Mouse (Mus musculus): ENCODE measurements around the gene Lad1. TPM values are rescaled to one million over a fixed set of nuclear protein-coding genes. Genes with fewer than 3 reads are reported as not detected.

Lad1 gene
- polyA plus RNA-seq, 1 experiment = 314 TPM

- Histone ChIP-seq H3K27ac (ENCODE audit: insufficient read depth, low read depth, low read length) (no peak overlapping the region), H3K4me3 (ENCODE audit: low read depth, low read length) (no peak overlapping the region), H3K36me3 (ENCODE audit: control insufficient read depth, insufficient read depth, low read length) (no peaks in the 10 kb centered on the region), H3K4me1 (ENCODE audit: control insufficient read depth, insufficient read depth, insufficient read length, low read length) (peaks cover 5% of the 10 kb centered on the region), H3K27me3 (ENCODE audit: control insufficient read depth, insufficient read depth, low read length) (no peaks in the 10 kb centered on the region)
- WGBS = 64% methylated on average over 4 of the region's 4 CpGs
- TF ChIP-seq CTCF (IDR thresholded peaks at IDR 0.05; ENCODE audit: extremely low read depth, insufficient read length, insufficient replicate concordance, low read depth, low read length) = no peak
- no peak for TF ChIP-seq POLR2A (IDR thresholded peaks at IDR 0.05; ENCODE audit: low read depth, low read length)
These were observed 37.7 kb upstream of the Lad1 start for GRCm38 (mm10) chr1:135780649-135781048.

GRCm38 (mm10) chr1:135781220-135781619 is 37.2 kb upstream of the Lad1 start:
- peaks cover 5% of the 10 kb centered on the region for H3K4me1 ChIP-seq (ENCODE audit: control insufficient read depth, insufficient read depth, insufficient read length, low read length)
- H3K4me3 ChIP-seq (ENCODE audit: low read depth, low read length) = no peak overlapping the region
- TF ChIP-seq POLR2A (IDR thresholded peaks at IDR 0.05; ENCODE audit: low read depth, low read length) = no peak
- TF ChIP-seq CTCF (IDR thresholded peaks at IDR 0.05; ENCODE audit: extremely low read depth, insufficient read length, insufficient replicate concordance, low read depth, low read length) = peak; percentile 89
- no peaks in the 10 kb centered on the region for H3K36me3 ChIP-seq (ENCODE audit: control insufficient read depth, insufficient read depth, low read length)
- no peaks in the 10 kb centered on the region for H3K27me3 ChIP-seq (ENCODE audit: control insufficient read depth, insufficient read depth, low read length)
- H3K27ac ChIP-seq (ENCODE audit: insufficient read depth, low read depth, low read length) = no peak overlapping the region
- 16% methylated on average over 13 of the region's 13 CpGs for WGBS

- H3K27ac ChIP-seq (ENCODE audit: insufficient read depth, low read depth, low read length) = no peak overlapping the region
- H3K4me3 ChIP-seq (ENCODE audit: low read depth, low read length) = no peak overlapping the region
- peaks cover 5% of the 10 kb centered on the region for H3K4me1 ChIP-seq (ENCODE audit: control insufficient read depth, insufficient read depth, insufficient read length, low read length)
- no peaks in the 10 kb centered on the region for H3K36me3 ChIP-seq (ENCODE audit: control insufficient read depth, insufficient read depth, low read length)
- 66% methylated on average over 10 of the region's 10 CpGs for WGBS
- no peaks in the 10 kb centered on the region for H3K27me3 ChIP-seq (ENCODE audit: control insufficient read depth, insufficient read depth, low read length)
- TF ChIP-seq CTCF (IDR thresholded peaks at IDR 0.05; ENCODE audit: extremely low read depth, insufficient read length, insufficient replicate concordance, low read depth, low read length) (no peak), POLR2A (IDR thresholded peaks at IDR 0.05; ENCODE audit: low read depth, low read length) (no peak)
These were observed 35.6 kb upstream of the Lad1 start for GRCm38 (mm10) chr1:135782816-135783215.

GRCm38 (mm10) chr1:135787799-135788198 is 30.6 kb upstream of the Lad1 start:
- Histone ChIP-seq H3K36me3 (ENCODE audit: control insufficient read depth, insufficient read depth, low read length) (no peaks in the 10 kb centered on the region), H3K27me3 (ENCODE audit: control insufficient read depth, insufficient read depth, low read length) (no peaks in the 10 kb centered on the region), H3K4me3 (ENCODE audit: low read depth, low read length) (no peak overlapping the region), H3K27ac (ENCODE audit: insufficient read depth, low read depth, low read length) (0 out of 2 replicates have a peak overlapping the region, but pooled peaks have one; percentile 20), H3K4me1 (ENCODE audit: control insufficient read depth, insufficient read depth, insufficient read length, low read length) (peaks cover 10% of the 10 kb centered on the region)
- 43% methylated on average over 3 of the region's 3 CpGs for WGBS
- peak; percentile 63; the same call in 1 of the 2 replicates for TF ChIP-seq CTCF (IDR thresholded peaks at IDR 0.05; ENCODE audit: extremely low read depth, insufficient read length, insufficient replicate concordance, low read depth, low read length)
- TF ChIP-seq POLR2A (IDR thresholded peaks at IDR 0.05; ENCODE audit: low read depth, low read length) = no peak

GRCm38 (mm10) chr1:135788708-135789107 is 29.7 kb upstream of the Lad1 start:
- H3K27me3 ChIP-seq (ENCODE audit: control insufficient read depth, insufficient read depth, low read length) = no peaks in the 10 kb centered on the region
- H3K4me1 ChIP-seq (ENCODE audit: control insufficient read depth, insufficient read depth, insufficient read length, low read length) = peaks cover 14% of the 10 kb centered on the region
- H3K36me3 ChIP-seq (ENCODE audit: control insufficient read depth, insufficient read depth, low read length) = no peaks in the 10 kb centered on the region
- TF ChIP-seq POLR2A (IDR thresholded peaks at IDR 0.05; ENCODE audit: low read depth, low read length) (no peak; the same call in 1 of the 2 replicates), CTCF (IDR thresholded peaks at IDR 0.05; ENCODE audit: extremely low read depth, insufficient read length, insufficient replicate concordance, low read depth, low read length) (peak; percentile 47; the same call in 1 of the 2 replicates)
- WGBS = 9% methylated on average over 10 of the region's 10 CpGs
- no peak overlapping the region for H3K4me3 ChIP-seq (ENCODE audit: low read depth, low read length)
- no peak overlapping the region for H3K27ac ChIP-seq (ENCODE audit: insufficient read depth, low read depth, low read length)

- Histone ChIP-seq H3K4me3 (ENCODE audit: low read depth, low read length) (no peak overlapping the region), H3K36me3 (ENCODE audit: control insufficient read depth, insufficient read depth, low read length) (no peaks in the 10 kb centered on the region), H3K4me1 (ENCODE audit: control insufficient read depth, insufficient read depth, insufficient read length, low read length) (peaks cover 19% of the 10 kb centered on the region), H3K27ac (ENCODE audit: insufficient read depth, low read depth, low read length) (no peak overlapping the region), H3K27me3 (ENCODE audit: control insufficient read depth, insufficient read depth, low read length) (no peaks in the 10 kb centered on the region)
- 15% methylated on average over 5 of the region's 5 CpGs for WGBS
- TF ChIP-seq CTCF (IDR thresholded peaks at IDR 0.05; ENCODE audit: extremely low read depth, insufficient read length, insufficient replicate concordance, low read depth, low read length) = peak; percentile 88; the same call in 1 of the 2 replicates
- no peak for TF ChIP-seq POLR2A (IDR thresholded peaks at IDR 0.05; ENCODE audit: low read depth, low read length)
These were observed 28.6 kb upstream of the Lad1 start for GRCm38 (mm10) chr1:135789815-135790214.

- Histone ChIP-seq H3K27me3 (ENCODE audit: control insufficient read depth, insufficient read depth, low read length) (no peaks in the 10 kb centered on the region), H3K4me1 (ENCODE audit: control insufficient read depth, insufficient read depth, insufficient read length, low read length) (peaks cover 35% of the 10 kb centered on the region), H3K4me3 (ENCODE audit: low read depth, low read length) (no peak overlapping the region), H3K27ac (ENCODE audit: insufficient read depth, low read depth, low read length) (no peak overlapping the region), H3K36me3 (ENCODE audit: control insufficient read depth, insufficient read depth, low read length) (no peaks in the 10 kb centered on the region)
- 71% methylated on average over 13 of the region's 13 CpGs for WGBS
- no peak for TF ChIP-seq POLR2A (IDR thresholded peaks at IDR 0.05; ENCODE audit: low read depth, low read length)
- TF ChIP-seq CTCF (IDR thresholded peaks at IDR 0.05; ENCODE audit: extremely low read depth, insufficient read length, insufficient replicate concordance, low read depth, low read length) = no peak
These were observed 26.1 kb upstream of the Lad1 start for GRCm38 (mm10) chr1:135792143-135792939.

All from small intestine, adult 2 months (tissue).